Mouse (Mus musculus) ES-Bruce4 (cell line): ENCODE data around the gene Ipo11.

ENCODE experiments used
- CTCF ChIP-seq: IDR thresholded peaks from one replicate; pipeline ENCODE4 v1.8.1; 2011; ENCODE audit warnings: low read depth, low read length
- EP300 ChIP-seq: IDR thresholded peaks from 2 replicates; pipeline ENCODE4 v1.6.1; 2011; ENCODE audit warnings: low read depth, low read length; ENCODE audit not compliant: insufficient read depth
- POLR2A ChIP-seq: IDR thresholded peaks from one replicate; pipeline ENCODE4 v1.8.1; 2011; ENCODE audit warnings: low read length; ENCODE audit not compliant: insufficient read depth

DNA sequence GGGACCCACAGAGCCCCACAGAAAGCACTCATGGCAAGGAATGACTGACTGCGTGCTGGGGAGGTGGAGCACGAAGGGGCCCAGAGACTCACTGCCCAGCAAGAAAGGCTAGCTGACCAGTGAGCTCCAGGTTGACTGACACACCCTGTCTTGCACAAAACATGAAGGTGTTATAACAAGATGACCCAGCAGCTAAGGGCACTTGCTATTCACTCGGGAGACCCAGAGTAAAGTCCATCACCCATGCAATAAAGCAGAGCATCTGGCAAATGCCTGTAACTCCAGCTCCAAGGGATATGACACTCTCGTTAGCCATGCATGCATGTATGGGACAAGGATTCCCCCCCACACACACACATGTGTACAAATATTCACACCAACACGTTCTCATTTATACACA is 78.0 kb downstream of the Ipo11 start:
- TF ChIP-seq POLR2A (no peak), EP300 (no peak), CTCF (no peak)
